Comparison of ENCODE assay signal across 25 mouse cellular contexts in genomic region chr17:27082796-27083195, GRCm38 (mm10). TPM values are rescaled to one million over a fixed set of nuclear protein-coding genes. Genes with fewer than 3 reads are reported as not detected.
DNase-seq lines count a peak whose midpoint lies in the region; ATAC-seq and TF ChIP-seq lines count a peak whose summit lies in the region.
"Had no signal": no experiment of that assay in that cellular context is flagged by ENCODE, and none has a peak within 500 bp of the region (broad histone marks: within the 10 kb centered on the region; RNA-seq: fewer than 3 reads in every experiment).

No protein-coding gene starts in this region.

- no peak for TF ChIP-seq POLR2A in kidney, adult 2 months (IDR thresholded peaks at IDR 0.05; ENCODE audit: low read depth, low read length)
- no peak for TF ChIP-seq POLR2A in bone marrow, adult 2 months (IDR thresholded peaks at IDR 0.05; ENCODE audit: borderline replicate concordance, control insufficient read depth, low read depth, low read length)
- TF ChIP-seq POLR2A in myocyte (IDR thresholded peaks at IDR 0.05; ENCODE audit: insufficient read length, low read depth): no peak

- no peak overlapping the region for H3K9ac ChIP-seq in kidney, embryonic 16.5 days (replicated peaks; ENCODE audit: low read length)
- H3K9ac ChIP-seq in hindbrain, embryonic 11.5 days (ENCODE audit: low read depth, low read length): no peak overlapping the region
- H3K9ac ChIP-seq: forebrain, embryonic 12.5 days; limb, embryonic 13.5 days; liver, embryonic 12.5 days; neural tube, embryonic 15.5 days had no signal

- H3K79me2 ChIP-seq in myocyte (ENCODE audit: control insufficient read depth, insufficient read depth): no peaks in the 10 kb centered on the region

- H3K9me3 ChIP-seq in kidney, embryonic 16.5 days (ENCODE audit: low read length): peaks cover 2% of the 10 kb centered on the region; the same call in 1 of the 2 replicates
- H3K9me3 ChIP-seq in hindbrain, embryonic 11.5 days (ENCODE audit: control insufficient read depth, low read length): peaks cover 2% of the 10 kb centered on the region; the same call in 1 of the 2 replicates
- H3K9me3 ChIP-seq: limb, embryonic 13.5 days; neural tube, embryonic 15.5 days had no signal

- H3K4me1 ChIP-seq in kidney, embryonic 16.5 days (ENCODE audit: insufficient read depth, low read length): peaks cover 19% of the 10 kb centered on the region
- H3K4me1 ChIP-seq in kidney, adult 2 months (ENCODE audit: control insufficient read depth, insufficient read depth, low read length): no peaks in the 10 kb centered on the region
- H3K4me1 ChIP-seq in bone marrow, adult 2 months (ENCODE audit: control insufficient read depth, insufficient read depth, low read length): peaks cover 6% of the 10 kb centered on the region; the same call in 1 of the 2 replicates
- H3K4me1 ChIP-seq in hindbrain, embryonic 11.5 days (replicated peaks; ENCODE audit: control insufficient read depth, insufficient read depth, low read length): 0 out of 2 replicates have a peak, but pooled peaks cover 2% of the 10 kb centered on the region
- H3K4me1 ChIP-seq: forebrain, embryonic 12.5 days; neural tube, embryonic 15.5 days had no signal

- ATAC-seq in kidney, embryonic 16.5 days (ENCODE audit: low FRiP score, low TSS enrichment): no peak
- ATAC-seq in hindbrain, embryonic 11.5 days (ENCODE audit: low FRiP score): no peak
- ATAC-seq: hindbrain, postnatal 0 days; liver, embryonic 12.5 days had no signal

- TF ChIP-seq CTCF in kidney, adult 2 months (conservative IDR thresholded peaks at IDR 0.05; ENCODE audit: insufficient read depth, insufficient read length, low read depth, low read length): no peak
- TF ChIP-seq CTCF in bone marrow, adult 2 months (IDR thresholded peaks at IDR 0.05; ENCODE audit: control insufficient read depth, insufficient read depth, low read length): no peak

- H3K27me3 ChIP-seq in kidney, embryonic 16.5 days (ENCODE audit: insufficient read depth, low read length): no peaks in the 10 kb centered on the region
- H3K27me3 ChIP-seq in kidney, adult 2 months (replicated peaks; ENCODE audit: control insufficient read depth, insufficient read depth, low read length): no peaks in the 10 kb centered on the region
- no peaks in the 10 kb centered on the region for H3K27me3 ChIP-seq in myocyte (ENCODE audit: control insufficient read depth, insufficient read depth, insufficient read length)
- H3K27me3 ChIP-seq in hindbrain, embryonic 11.5 days (ENCODE audit: control insufficient read depth, insufficient read depth, low read length): no peaks in the 10 kb centered on the region
- H3K27me3 ChIP-seq: forebrain, embryonic 12.5 days; limb, embryonic 13.5 days; liver, embryonic 12.5 days; neural tube, embryonic 15.5 days; Patski had no signal

- no peak for DNase-seq in kidney, adult 2 months
- peak; percentile 49 for DNase-seq in 416B (ENCODE audit: low read depth)
- DNase-seq in cerebellum, adult 11 months: no peak
- DNase-seq in hindbrain, embryonic 11.5 days (ENCODE audit: low spot score): no peak
- DNase-seq: adrenal gland, adult 8-10 months; cerebellum, adult 9-10 months; gastrocnemius, postnatal 36 days; kidney, adult 18-20 months; kidney, postnatal 25 days; lung, adult 18-20 months; right cerebral cortex, adult 18-20 months; right cerebral cortex, postnatal 4 days; thymus, adult 18-20 months; thymus, postnatal 36 days had no signal

- WGBS in kidney, embryonic 16.5 days: 50% methylated on average over 8 of the region's 8 CpGs
- WGBS in kidney, adult 2 months: 71% methylated on average over 8 of the region's 8 CpGs
- WGBS in bone marrow, adult 2 months: 52% methylated on average over 8 of the region's 8 CpGs
- 70% methylated on average over 8 of the region's 8 CpGs for WGBS in hindbrain, embryonic 11.5 days

- no peak overlapping the region for H3ac ChIP-seq in myocyte (ENCODE audit: control insufficient read depth, insufficient read length)

- peaks cover 2% of the 10 kb centered on the region; the same call in 1 of the 2 replicates for H3K36me3 ChIP-seq in kidney, embryonic 16.5 days (ENCODE audit: insufficient read depth, low read length)
- H3K36me3 ChIP-seq in kidney, adult 2 months (ENCODE audit: control insufficient read depth, insufficient read depth, low read length): no peaks in the 10 kb centered on the region
- peaks cover 9% of the 10 kb centered on the region for H3K36me3 ChIP-seq in myocyte (ENCODE audit: control insufficient read depth, insufficient read depth)
- no peaks in the 10 kb centered on the region for H3K36me3 ChIP-seq in hindbrain, embryonic 11.5 days (ENCODE audit: control insufficient read depth, insufficient read depth, low read length)
- H3K36me3 ChIP-seq: forebrain, embryonic 12.5 days; hindbrain, embryonic 10.5 days; neural tube, embryonic 15.5 days had no signal

- no peak overlapping the region for H3K4me3 ChIP-seq in kidney, embryonic 16.5 days (ENCODE audit: low read length)
- no peak overlapping the region for H3K4me3 ChIP-seq in kidney, adult 2 months (ENCODE audit: insufficient read depth, low read depth, low read length)
- no peak overlapping the region for H3K4me3 ChIP-seq in bone marrow, adult 2 months (replicated peaks; ENCODE audit: control insufficient read depth, low read depth, low read length)
- no peak overlapping the region for H3K4me3 ChIP-seq in myocyte
- H3K4me3 ChIP-seq in hindbrain, embryonic 11.5 days (ENCODE audit: low read depth, low read length): no peak overlapping the region
- H3K4me3 ChIP-seq: forebrain, embryonic 12.5 days; hindbrain, embryonic 10.5 days; layer of hippocampus, adult 2 months; limb, embryonic 13.5 days; liver, embryonic 12.5 days; neural tube, embryonic 15.5 days had no signal

- no peak overlapping the region for H3K4me2 ChIP-seq in kidney, embryonic 16.5 days (replicated peaks; ENCODE audit: low read depth, low read length)
- H3K4me2 ChIP-seq in myocyte (ENCODE audit: low read depth): peak overlapping the region; percentile 54
- H3K4me2 ChIP-seq in hindbrain, embryonic 11.5 days (replicated peaks; ENCODE audit: low read depth, low read length): no peak overlapping the region
- H3K4me2 ChIP-seq: forebrain, embryonic 12.5 days; limb, embryonic 13.5 days; liver, embryonic 12.5 days; neural tube, embryonic 15.5 days had no signal

- H3K27ac ChIP-seq in kidney, embryonic 16.5 days (ENCODE audit: low read length): 0 out of 2 replicates have a peak overlapping the region, but pooled peaks have one; percentile 37
- no peak overlapping the region for H3K27ac ChIP-seq in kidney, adult 2 months (ENCODE audit: insufficient read depth, low read depth, low read length)
- peak overlapping the region; percentile 22; the same call in 1 of the 2 replicates for H3K27ac ChIP-seq in bone marrow, adult 2 months (ENCODE audit: control insufficient read depth, insufficient read depth, low read depth, low read length, poor library complexity)
- no peak overlapping the region for H3K27ac ChIP-seq in hindbrain, embryonic 11.5 days (ENCODE audit: low read depth, low read length)
- H3K27ac ChIP-seq: forebrain, embryonic 12.5 days; hindbrain, embryonic 10.5 days; hindbrain, postnatal 0 days; layer of hippocampus, adult 2 months; limb, embryonic 13.5 days; liver, embryonic 12.5 days; neural tube, embryonic 15.5 days had no signal

TF ChIP-seq in myocyte, 11 proteins besides CTCF, POLR2A, EP300 and RAD21:
- TF ChIP-seq USF1 (IDR thresholded peaks at IDR 0.05; ENCODE audit: low read depth): peak; percentile 72
- TF ChIP-seq MYOD1 (IDR thresholded peaks at IDR 0.05; ENCODE audit: control insufficient read depth in 1 of 3, insufficient read length in 2 of 3, low read depth in 2 of 3): peak in 1 of 3 experiments; percentile 1
- no peak for TF ChIP-seq TCF12 (IDR thresholded peaks at IDR 0.05; ENCODE audit: insufficient read depth, poor library complexity, severe bottlenecking)
- TF ChIP-seq POLR2AphosphoS2 (IDR thresholded peaks at IDR 0.05; ENCODE audit: insufficient read length, low read depth): no peak
- no peak for TF ChIP-seq MAX (IDR thresholded peaks at IDR 0.05; ENCODE audit: low read depth)
- TF ChIP-seq MYOG (IDR thresholded peaks at IDR 0.05; ENCODE audit: control insufficient read depth in 1 of 3, insufficient read depth in 1 of 3, insufficient read length in 2 of 3, low read depth in 2 of 3): no peak

RNA-seq across cellular contexts. Expression of gene Itpr3, which starts 25.7 kb away (rescaled TPM):
- 9.3 and 9.6 TPM in 2 replicates for polyA plus RNA-seq in kidney, embryonic 16.5 days (2015; fragmentation: Nextera tagmentation; extraction: Ambion mirVana)
- 4.4 and 6.9 TPM in 2 replicates for polyA plus RNA-seq in kidney, adult 2 months (2012; rRNA removed)
- 10.8 and 12.5 TPM in 2 replicates for polyA plus RNA-seq in bone marrow, adult 2 months (2011; ENCODE audit: insufficient read depth, insufficient read length, low replicate concordance, missing spikeins)
- 22.2 TPM for polyA plus RNA-seq in myocyte (2012; fragmentation: generic; extraction: Trizol)
- polyA plus RNA-seq in hindbrain, embryonic 11.5 days (2014; fragmentation: Nextera tagmentation; extraction: Ambion mirVana): 1.2 and 1.3 TPM in 2 replicates

RNA-seq across cellular contexts. Expression of gene Uqcc2, which starts 50.9 kb away (rescaled TPM):
- 266 TPM in 2 replicates for polyA plus RNA-seq in kidney, embryonic 16.5 days (2015; fragmentation: Nextera tagmentation; extraction: Ambion mirVana)
- polyA plus RNA-seq in kidney, adult 2 months (2012; rRNA removed): 208 and 218 TPM in 2 replicates
- 53.9 and 105 TPM in 2 replicates for polyA plus RNA-seq in bone marrow, adult 2 months (2011; ENCODE audit: insufficient read depth, insufficient read length, low replicate concordance, missing spikeins)
- 740 TPM for polyA plus RNA-seq in myocyte (2012; fragmentation: generic; extraction: Trizol)
- polyA plus RNA-seq in hindbrain, embryonic 11.5 days (2014; fragmentation: Nextera tagmentation; extraction: Ambion mirVana): 326 and 345 TPM in 2 replicates

RNA-seq across cellular contexts. Expression of gene Bak1, which starts 54.0 kb away (rescaled TPM):
- 7.4 and 9.5 TPM in 2 replicates for polyA plus RNA-seq in kidney, embryonic 16.5 days (2015; fragmentation: Nextera tagmentation; extraction: Ambion mirVana)
- polyA plus RNA-seq in kidney, adult 2 months (2012; rRNA removed): 36.6 and 39.4 TPM in 2 replicates
- 34.2 and 56.8 TPM in 2 replicates for polyA plus RNA-seq in bone marrow, adult 2 months (2011; ENCODE audit: insufficient read depth, insufficient read length, low replicate concordance, missing spikeins)
- polyA plus RNA-seq in myocyte (2012; fragmentation: generic; extraction: Trizol): 113 TPM
- 7.4 and 9.5 TPM in 2 replicates for polyA plus RNA-seq in hindbrain, embryonic 11.5 days (2014; fragmentation: Nextera tagmentation; extraction: Ambion mirVana)

Comparison
In these comparisons a context has a peak if more than half of its experiments do, and no peak if none do; other contexts are left out.
1. H3K27ac ChIP-seq: peak in kidney, embryonic 16.5 days (single experiment) and bone marrow, adult 2 months (single experiment); none in kidney, adult 2 months (single experiment) and hindbrain, embryonic 11.5 days (single experiment).